Mouse (Mus musculus): ENCODE measurements around the gene Naaa. TPM values are rescaled to one million over a fixed set of nuclear protein-coding genes. Genes with fewer than 3 reads are reported as not detected.
A peak's percentile ranks its signal among the peaks of the same experiment; 100 is the strongest.

The Naaa gene
- polyA plus RNA-seq, 1 experiment from 2014 or later = 6.7 TPM

GRCm38 (mm10) chr5:92282571-92282970 is 4.6 kb upstream of the Naaa start:
- Histone ChIP-seq H3K27ac (replicated peaks; ENCODE audit: low read depth, low read length) (no peak overlapping the region), H3K27me3 (ENCODE audit: control insufficient read depth, insufficient read depth, low read length) (no peaks in the 10 kb centered on the region), H3K9ac (ENCODE audit: low read length) (no peak overlapping the region), H3K4me1 (ENCODE audit: control insufficient read depth, insufficient read depth, low read length) (peaks cover under 1% of the 10 kb centered on the region; the same call in 1 of the 2 replicates), H3K9me3 (ENCODE audit: control insufficient read depth, low read length) (no peaks in the 10 kb centered on the region), H3K4me3 (ENCODE audit: low read depth, low read length) (no peak overlapping the region), H3K36me3 (ENCODE audit: control insufficient read depth, insufficient read depth, low read length) (no peaks in the 10 kb centered on the region; the same call in 1 of the 2 replicates), H3K4me2 (ENCODE audit: low read depth, severe bottlenecking) (no peak overlapping the region)
- DNase-seq (ENCODE audit: low spot score) (no peak), ATAC-seq (ENCODE audit: insufficient number of reproducible peaks, low FRiP score, low TSS enrichment, low read depth) (no peak)
- WGBS = 79% methylated on average over 4 of the region's 4 CpGs

GRCm38 (mm10) chr5:92278942-92279537 is 1.1 kb upstream of the Naaa start:
- H3K4me1 ChIP-seq (ENCODE audit: control insufficient read depth, insufficient read depth, low read length) = peaks cover 4% of the 10 kb centered on the region; the same call in 1 of the 2 replicates
- DNase-seq (ENCODE audit: low spot score) (no peak), ATAC-seq (ENCODE audit: insufficient number of reproducible peaks, low FRiP score, low TSS enrichment, low read depth) (no peak)
- H3K4me2 ChIP-seq (ENCODE audit: low read depth, severe bottlenecking) = no peak overlapping the region
- H3K27me3 ChIP-seq (ENCODE audit: control insufficient read depth, insufficient read depth, low read length) = no peaks in the 10 kb centered on the region
- H3K9ac ChIP-seq (ENCODE audit: low read length) = no peak overlapping the region
- H3K9me3 ChIP-seq (ENCODE audit: control insufficient read depth, low read length) = no peaks in the 10 kb centered on the region
- no peak overlapping the region for H3K4me3 ChIP-seq (ENCODE audit: low read depth, low read length)
- H3K36me3 ChIP-seq (ENCODE audit: control insufficient read depth, insufficient read depth, low read length) = no peaks in the 10 kb centered on the region; the same call in 1 of the 2 replicates
- no peak overlapping the region for H3K27ac ChIP-seq (replicated peaks; ENCODE audit: low read depth, low read length)
- WGBS = 89% methylated on average over 10 of the region's 10 CpGs

GRCm38 (mm10) chr5:92270496-92270895 is 7.5 kb downstream of the Naaa start:
- ATAC-seq (ENCODE audit: insufficient number of reproducible peaks, low FRiP score, low TSS enrichment, low read depth) (no peak), DNase-seq (ENCODE audit: low spot score) (no peak)
- no peaks in the 10 kb centered on the region for H3K36me3 ChIP-seq (ENCODE audit: control insufficient read depth, insufficient read depth, low read length)
- H3K4me3 ChIP-seq (ENCODE audit: low read depth, low read length) = no peak overlapping the region
- no peak overlapping the region for H3K9ac ChIP-seq (ENCODE audit: low read length)
- WGBS = 90% methylated on average over 7 of the region's 7 CpGs
- no peak overlapping the region for H3K27ac ChIP-seq (replicated peaks; ENCODE audit: low read depth, low read length)
- H3K4me1 ChIP-seq (ENCODE audit: control insufficient read depth, insufficient read depth, low read length) = no peaks in the 10 kb centered on the region
- no peaks in the 10 kb centered on the region for H3K27me3 ChIP-seq (ENCODE audit: control insufficient read depth, insufficient read depth, low read length)
- H3K9me3 ChIP-seq (ENCODE audit: control insufficient read depth, low read length) = no peaks in the 10 kb centered on the region
- no peak overlapping the region for H3K4me2 ChIP-seq (ENCODE audit: low read depth, severe bottlenecking)

GRCm38 (mm10) chr5:92263761-92264359 is 14.1 kb downstream of the Naaa start:
- 65% methylated on average over 4 of the region's 4 CpGs for WGBS
- H3K4me1 ChIP-seq (ENCODE audit: control insufficient read depth, insufficient read depth, low read length) = no peaks in the 10 kb centered on the region
- no peaks in the 10 kb centered on the region for H3K9me3 ChIP-seq (ENCODE audit: control insufficient read depth, low read length)
- no peaks in the 10 kb centered on the region for H3K27me3 ChIP-seq (ENCODE audit: control insufficient read depth, insufficient read depth, low read length)
- no peak for DNase-seq (ENCODE audit: low spot score)
- H3K9ac ChIP-seq (ENCODE audit: low read length) = no peak overlapping the region
- no peak; the same call in 1 of the 2 replicates for ATAC-seq (ENCODE audit: insufficient number of reproducible peaks, low FRiP score, low TSS enrichment, low read depth)
- no peak overlapping the region for H3K27ac ChIP-seq (replicated peaks; ENCODE audit: low read depth, low read length)
- no peak overlapping the region for H3K4me3 ChIP-seq (ENCODE audit: low read depth, low read length)
- no peak overlapping the region for H3K4me2 ChIP-seq (ENCODE audit: low read depth, severe bottlenecking)
- no peaks in the 10 kb centered on the region; the same call in 1 of the 2 replicates for H3K36me3 ChIP-seq (ENCODE audit: control insufficient read depth, insufficient read depth, low read length)

- Histone ChIP-seq H3K27ac (replicated peaks; ENCODE audit: low read depth, low read length) (no peak overlapping the region), H3K36me3 (ENCODE audit: control insufficient read depth, insufficient read depth, low read length) (no peaks in the 10 kb centered on the region; the same call in 1 of the 2 replicates), H3K4me3 (ENCODE audit: low read depth, low read length) (no peak overlapping the region), H3K27me3 (ENCODE audit: control insufficient read depth, insufficient read depth, low read length) (no peaks in the 10 kb centered on the region), H3K9me3 (ENCODE audit: control insufficient read depth, low read length) (no peaks in the 10 kb centered on the region), H3K9ac (ENCODE audit: low read length) (no peak overlapping the region), H3K4me1 (ENCODE audit: control insufficient read depth, insufficient read depth, low read length) (no peaks in the 10 kb centered on the region), H3K4me2 (ENCODE audit: low read depth, severe bottlenecking) (no peak overlapping the region)
- WGBS = 86% methylated on average over 8 of the region's 8 CpGs
- ATAC-seq (ENCODE audit: insufficient number of reproducible peaks, low FRiP score, low TSS enrichment, low read depth) = no peak
- DNase-seq (ENCODE audit: low spot score) = no peak
These were observed 15.3 kb downstream of the Naaa start for GRCm38 (mm10) chr5:92262646-92263045.

GRCm38 (mm10) chr5:92256218-92256617 is 21.8 kb downstream of the Naaa start, which contains the start of gene Ppef2:
Gene Ppef2, minus strand, starts transcription at chr5:92256278.
- H3K27ac ChIP-seq (replicated peaks; ENCODE audit: low read depth, low read length) = no peak within 1 kb of the TSS
- H3K4me1 ChIP-seq (ENCODE audit: control insufficient read depth, insufficient read depth, low read length) = peaks cover 4% of the 10 kb centered on the region; the same call in 1 of the 2 replicates
- no peaks in the 10 kb centered on the region for H3K9me3 ChIP-seq (ENCODE audit: control insufficient read depth, low read length)
- H3K36me3 ChIP-seq (ENCODE audit: control insufficient read depth, insufficient read depth, low read length) = no peaks in the 10 kb centered on the region
- 8% methylated on average over 6 of the region's 6 CpGs for WGBS
- H3K4me2 ChIP-seq (ENCODE audit: low read depth, severe bottlenecking) = no peak within 1 kb of the TSS
- H3K9ac ChIP-seq (ENCODE audit: low read length) = no peak within 1 kb of the TSS
- H3K27me3 ChIP-seq (ENCODE audit: control insufficient read depth, insufficient read depth, low read length) = no peaks in the 10 kb centered on the region
- DNase-seq (ENCODE audit: low spot score) (peak; percentile 46), ATAC-seq (ENCODE audit: insufficient number of reproducible peaks, low FRiP score, low TSS enrichment, low read depth) (no peak)
- no peak within 1 kb of the TSS for H3K4me3 ChIP-seq (ENCODE audit: low read depth, low read length)

GRCm38 (mm10) chr5:92254476-92254875 is 23.5 kb downstream of the Naaa start:
- 69% methylated on average over 6 of the region's 6 CpGs for WGBS
- H3K36me3 ChIP-seq (ENCODE audit: control insufficient read depth, insufficient read depth, low read length) = no peaks in the 10 kb centered on the region
- no peaks in the 10 kb centered on the region for H3K27me3 ChIP-seq (ENCODE audit: control insufficient read depth, insufficient read depth, low read length)
- no peak for DNase-seq (ENCODE audit: low spot score)
- H3K9me3 ChIP-seq (ENCODE audit: control insufficient read depth, low read length) = no peaks in the 10 kb centered on the region
- H3K27ac ChIP-seq (replicated peaks; ENCODE audit: low read depth, low read length) = no peak overlapping the region
- no peak overlapping the region for H3K4me3 ChIP-seq (ENCODE audit: low read depth, low read length)
- H3K4me2 ChIP-seq (ENCODE audit: low read depth, severe bottlenecking) = no peak overlapping the region
- no peak for ATAC-seq (ENCODE audit: insufficient number of reproducible peaks, low FRiP score, low TSS enrichment, low read depth)
- H3K9ac ChIP-seq (ENCODE audit: low read length) = no peak overlapping the region
- H3K4me1 ChIP-seq (ENCODE audit: control insufficient read depth, insufficient read depth, low read length) = peaks cover 4% of the 10 kb centered on the region; the same call in 1 of the 2 replicates

GRCm38 (mm10) chr5:92252797-92253343 is 25.1 kb downstream of the Naaa start:
- Histone ChIP-seq H3K9ac (ENCODE audit: low read length) (no peak overlapping the region), H3K36me3 (ENCODE audit: control insufficient read depth, insufficient read depth, low read length) (no peaks in the 10 kb centered on the region), H3K27me3 (ENCODE audit: control insufficient read depth, insufficient read depth, low read length) (no peaks in the 10 kb centered on the region), H3K9me3 (ENCODE audit: control insufficient read depth, low read length) (no peaks in the 10 kb centered on the region), H3K4me3 (ENCODE audit: low read depth, low read length) (no peak overlapping the region), H3K4me1 (ENCODE audit: control insufficient read depth, insufficient read depth, low read length) (peaks cover 4% of the 10 kb centered on the region; the same call in 1 of the 2 replicates), H3K4me2 (ENCODE audit: low read depth, severe bottlenecking) (no peak overlapping the region), H3K27ac (replicated peaks; ENCODE audit: low read depth, low read length) (no peak overlapping the region)
- DNase-seq (ENCODE audit: low spot score) (peak; percentile 44), ATAC-seq (ENCODE audit: insufficient number of reproducible peaks, low FRiP score, low TSS enrichment, low read depth) (no peak)
- 31% methylated on average over 18 of the region's 18 CpGs for WGBS
